Mouse (Mus musculus) heart, postnatal 14 days (tissue): ENCODE data around the gene Igf1. TPM values are rescaled to one million over a fixed set of nuclear protein-coding genes. Genes with fewer than 3 reads are reported as not detected.

ENCODE experiments used
- DNase-seq, 2 experiments: peaks; one replicate each; pipeline ENCODE4 v3.0.0; 2021 to 2022
- intact Hi-C: fragments of 180-260 bp; cut with DNase I; formaldehyde crosslinking; loops from one replicate; pipeline ENCODE4 v1.15.1; 2025
- total RNA-seq, 2 experiments: library from RNA; stranded (reverse); gene quantifications; 2 replicates each; pipeline ENCODE4 v1.2.3; 2021

Gene Igf1
- total RNA-seq, 2 experiments from 2014 or later = 26.7 to 28.4 TPM

DNA sequence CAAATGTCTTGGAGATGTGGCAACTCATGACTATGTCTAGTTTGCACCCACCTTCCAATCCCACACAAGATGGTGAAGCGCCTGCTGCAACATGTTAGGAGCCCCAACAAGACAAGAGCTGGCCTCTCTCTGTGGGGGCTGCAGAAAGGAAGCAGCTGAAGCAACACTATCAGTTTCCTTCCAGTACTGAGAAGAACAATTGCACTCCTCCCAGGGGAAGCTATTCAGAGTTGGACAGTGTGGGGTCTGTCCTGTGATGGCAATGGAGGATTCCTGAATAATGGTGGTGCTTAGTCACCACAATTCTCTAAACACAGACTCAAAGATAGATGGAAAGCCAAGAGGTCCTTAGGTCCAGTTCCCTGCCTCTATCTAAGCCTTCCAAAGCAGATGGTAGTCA, 35.2 kb downstream of the Igf1 start:
- DNase-seq = peak in 1 of 2 experiments; percentile 26
- intact Hi-C loops = no loop called here

- intact Hi-C loops = no loop called here
Measured at GRCm38 (mm10) chr10:87894461-87895120, 36.5 kb downstream of the Igf1 start.

GRCm38 (mm10) chr10:87895351-87895750, 37.3 kb downstream of the Igf1 start:
- DNase-seq = no peak
- intact Hi-C loops = no loop called here

More at GRCm38 (mm10) chr10:87894461-87895120, 36.5 kb downstream of the Igf1 start:
- DNase-seq = no peak

DNA sequence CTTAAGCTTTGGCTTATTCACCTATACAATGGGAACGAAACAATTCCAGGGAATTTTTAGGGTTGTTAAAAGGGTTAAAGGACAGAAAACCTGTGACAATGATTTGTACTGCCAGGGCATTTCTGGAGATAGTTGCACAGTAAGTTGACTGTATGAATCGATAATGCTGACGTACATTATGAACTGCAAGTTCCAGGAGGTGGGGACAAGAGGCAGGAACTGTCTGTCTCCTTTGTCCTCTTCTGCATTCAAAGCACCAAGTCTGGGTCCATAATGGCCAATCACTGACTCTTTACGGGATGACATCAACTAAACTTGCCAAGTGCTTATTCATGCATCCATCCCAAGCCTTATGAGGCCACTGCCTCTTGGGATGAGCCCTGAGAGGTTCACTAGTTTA, 39.3 kb downstream of the Igf1 start:
- DNase-seq = no peak
- intact Hi-C loops = no loop called here

GRCm38 (mm10) chr10:87898826-87899225, 40.8 kb downstream of the Igf1 start:
- DNase-seq = no peak
- intact Hi-C loops = no loop called here

GRCm38 (mm10) chr10:87901916-87902315, 43.9 kb downstream of the Igf1 start:
- intact Hi-C loops = no loop called here
- DNase-seq = peak in 1 of 2 experiments; percentile 28

DNA sequence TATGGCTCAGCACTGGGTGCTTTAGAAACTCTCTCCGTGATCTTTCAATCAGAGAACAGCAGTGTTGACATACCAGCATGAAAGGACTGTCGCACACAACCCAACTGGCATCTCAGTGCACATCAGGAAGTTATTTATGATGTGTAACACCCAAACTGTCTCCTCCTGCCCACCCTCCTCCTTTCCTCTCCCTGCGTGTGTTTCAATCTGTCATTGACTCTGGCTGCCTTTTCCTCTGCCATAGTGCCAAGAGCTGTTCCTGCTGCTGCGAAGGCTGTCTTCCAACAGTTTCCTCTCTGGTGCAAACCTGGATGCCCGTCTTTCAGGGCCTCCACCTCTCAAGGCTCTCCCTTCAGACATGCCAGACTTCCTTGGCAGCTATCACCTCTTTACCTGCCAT, 46.3 kb downstream of the Igf1 start:
- intact Hi-C loops = no loop called here
- no peak for DNase-seq

GRCm38 (mm10) chr10:87905087-87905486, 47.0 kb downstream of the Igf1 start:
- intact Hi-C loops = no loop called here
- DNase-seq = no peak

DNA sequence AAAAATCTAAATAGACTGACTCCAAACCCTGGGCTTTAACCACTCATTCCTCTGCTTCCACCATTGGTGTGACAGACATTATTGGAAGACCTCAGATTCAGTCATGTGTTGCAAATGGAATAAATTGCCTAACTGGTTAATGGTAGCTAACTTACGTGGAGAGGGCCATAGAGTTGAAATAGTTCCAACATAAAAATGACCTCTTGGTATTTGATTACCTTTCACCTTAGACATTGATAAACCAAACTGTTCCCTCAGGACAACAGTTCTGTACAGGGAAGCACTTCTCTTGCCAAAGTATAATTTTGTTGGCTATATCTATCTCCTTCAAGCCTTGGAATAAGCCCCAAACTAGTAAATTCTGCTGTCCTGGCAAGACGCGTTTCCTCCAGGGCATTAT, 48.1 kb downstream of the Igf1 start:
- intact Hi-C loops = no loop called here
- DNase-seq = no peak

- no peak for DNase-seq
- intact Hi-C loops = no loop called here
Measured at GRCm38 (mm10) chr10:87906757-87907307, 48.8 kb downstream of the Igf1 start.

DNA sequence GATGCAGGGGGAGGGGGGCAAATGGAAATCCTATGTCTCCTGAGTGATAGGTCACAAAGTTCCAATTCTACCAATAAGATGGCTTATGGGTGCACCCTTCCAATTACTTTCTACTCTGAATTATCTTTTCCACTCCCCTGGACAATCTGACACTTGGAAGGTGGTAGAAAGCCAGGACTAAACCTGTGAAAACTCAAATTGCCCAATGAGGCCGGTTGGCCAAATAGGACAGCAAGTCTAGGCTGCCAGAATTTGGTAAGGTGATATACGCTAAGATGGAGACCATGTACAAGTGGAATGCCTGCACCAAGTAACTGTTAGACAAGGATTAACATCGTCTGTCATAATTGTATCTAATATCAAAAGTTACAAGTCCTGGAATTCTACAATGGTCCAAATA, 55.8 kb downstream of the Igf1 start:
- DNase-seq = no peak
- intact Hi-C loops = no loop called here

DNA sequence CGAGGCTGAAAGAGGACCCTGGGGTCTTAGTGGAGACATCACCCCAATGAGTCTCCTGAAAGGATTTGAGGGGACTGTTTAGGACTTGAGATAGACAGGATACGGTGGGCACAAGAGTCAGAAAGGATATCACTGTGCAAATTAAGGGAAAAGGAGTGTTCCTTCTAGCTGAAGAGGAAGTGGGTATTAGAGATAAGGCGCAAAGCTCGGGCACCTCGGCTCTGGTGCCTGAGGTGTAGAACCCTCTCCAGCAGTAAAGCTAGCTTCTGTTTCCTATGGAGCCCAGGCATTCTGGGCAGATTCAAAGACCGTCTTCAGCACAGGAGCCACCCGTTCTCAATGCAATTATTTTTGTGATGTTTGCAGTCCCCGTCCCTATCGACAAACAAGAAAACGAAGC, 56.9 kb downstream of the Igf1 start:
- no peak for DNase-seq
- intact Hi-C loops = no loop called here

DNA sequence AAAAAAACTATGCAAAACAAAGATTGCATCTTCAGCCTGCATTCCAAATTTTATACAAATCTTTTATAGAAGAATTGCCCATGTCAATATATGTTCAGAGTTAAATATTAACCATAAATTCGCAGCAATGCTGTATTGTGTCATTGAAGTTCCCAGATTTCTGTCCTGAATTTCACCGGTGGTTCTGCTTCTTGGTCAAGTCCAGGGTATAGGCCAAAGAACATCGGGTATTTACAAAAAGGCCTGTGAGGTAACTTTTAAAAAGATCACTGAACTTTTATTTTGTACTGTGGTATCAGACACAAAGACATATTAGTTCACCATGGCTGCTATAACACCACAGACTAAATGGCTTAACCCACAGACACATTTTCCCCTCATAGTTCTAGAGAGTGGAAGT, 57.7 kb downstream of the Igf1 start:
- intact Hi-C loops = no loop called here
- no peak for DNase-seq

- intact Hi-C loops = no loop called here
- DNase-seq = no peak
Measured at GRCm38 (mm10) chr10:87922263-87922662, 64.2 kb downstream of the Igf1 start.

DNA sequence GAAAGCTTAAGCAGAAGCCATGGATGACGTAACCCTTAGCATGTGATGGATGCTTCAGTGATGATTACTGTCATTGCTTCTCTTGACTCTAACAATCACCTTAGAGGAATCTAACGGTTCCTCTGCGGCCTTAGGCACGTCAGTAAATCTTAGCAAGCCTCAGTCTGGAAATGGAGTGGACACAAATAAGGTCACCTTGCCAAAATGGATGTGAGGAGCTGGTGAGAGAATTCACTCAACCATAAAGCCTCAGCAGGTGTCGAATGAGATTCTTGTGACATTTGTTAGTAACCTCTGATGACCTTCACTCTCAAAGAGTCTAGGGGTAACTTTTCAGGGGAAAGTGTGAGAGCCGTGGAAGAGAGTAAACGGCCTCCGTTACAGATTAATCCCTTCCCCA, 68.5 kb downstream of the Igf1 start:
- intact Hi-C loops = loop anchor here (5.0 kb wide), 1 partner anchor 39 kb away; no protein-coding TSS in a partner anchor
- DNase-seq = no peak

- peak; percentile 50 to 75 for DNase-seq
- intact Hi-C loops = loop anchor here (5.0 kb wide), 1 partner anchor 40 kb away; no protein-coding TSS in a partner anchor
Measured at GRCm38 (mm10) chr10:87927131-87927609, 69.1 kb downstream of the Igf1 start.

DNA sequence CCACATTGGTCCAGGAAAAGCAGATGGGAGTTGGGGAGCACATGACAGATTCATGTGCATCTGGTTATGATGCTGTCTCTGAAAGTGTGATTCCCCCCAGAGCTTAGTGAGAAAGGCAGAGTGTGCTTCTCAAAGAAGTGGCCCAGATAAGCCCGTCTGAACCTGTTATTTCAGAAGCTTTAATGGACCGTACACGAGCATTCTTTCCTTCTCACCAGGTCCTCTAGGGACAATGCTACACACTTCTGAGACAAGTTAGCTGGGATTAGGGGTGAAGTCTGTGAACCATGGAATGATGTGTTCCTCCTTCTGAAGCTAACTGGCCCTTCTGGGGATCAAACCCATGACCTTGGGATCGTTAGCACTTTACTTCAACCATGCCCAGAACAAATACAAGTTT, 90.1 kb downstream of the Igf1 start:
- no peak for DNase-seq
- intact Hi-C loops = no loop called here

DNA sequence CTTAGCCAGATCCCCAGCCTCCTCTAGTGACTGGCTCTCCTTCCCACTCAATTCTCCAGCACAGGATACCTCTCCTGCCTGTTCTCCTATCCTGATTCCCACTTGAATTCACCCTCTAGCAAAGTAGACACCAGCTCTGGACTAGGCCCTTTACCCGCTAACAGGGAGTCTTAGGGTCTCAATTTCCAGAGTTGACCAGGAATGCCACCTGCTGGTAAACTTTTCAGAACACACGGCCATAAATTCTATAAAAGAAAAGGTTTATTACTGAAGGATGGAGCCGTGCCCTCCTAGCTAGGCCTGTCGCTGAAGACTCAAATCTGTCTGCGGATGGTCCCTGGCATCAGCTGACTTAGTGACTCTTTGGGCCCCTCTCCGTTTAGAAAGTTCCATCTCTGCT, 113.5 kb downstream of the Igf1 start:
- peak; percentile 12 to 17 for DNase-seq
- intact Hi-C loops = loop anchor here (1.0 to 10.0 kb wide), 4 partner anchors 117 to 353 kb away; no protein-coding TSS in a partner anchor

GRCm38 (mm10) chr10:87973911-87974631, 116.0 kb downstream of the Igf1 start:
- DNase-seq = no peak
- intact Hi-C loops = loop anchor here (5.0 to 10.0 kb wide), 2 partner anchors 282 to 351 kb away; no protein-coding TSS in a partner anchor

DNA sequence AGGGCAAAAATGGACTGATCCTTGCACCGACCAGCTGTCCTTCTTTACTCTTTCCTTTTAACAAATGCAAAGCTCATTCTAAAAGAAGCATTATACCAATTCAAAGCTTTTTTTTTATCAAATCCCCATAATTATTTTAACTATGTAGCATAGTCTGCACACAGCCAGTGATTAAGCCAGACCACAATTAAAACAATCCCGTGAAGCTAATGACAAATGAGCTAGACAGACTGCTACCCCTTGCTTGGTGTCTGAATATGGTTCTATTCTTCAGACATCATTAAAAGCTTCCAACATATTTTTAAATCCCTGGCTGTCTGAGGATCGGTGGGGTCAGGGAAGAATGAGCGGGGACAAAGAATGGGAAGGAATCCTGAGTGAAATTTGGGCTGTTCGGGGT, 127.3 kb downstream of the Igf1 start:
- intact Hi-C loops = no loop called here
- no peak for DNase-seq

GRCm38 (mm10) chr10:87986201-87986600, 128.1 kb downstream of the Igf1 start:
- intact Hi-C loops = no loop called here
- no peak for DNase-seq
